Mouse (Mus musculus) liver, adult (tissue): ENCODE results near the gene Olfr671.

Experiments
- GATA4 ChIP-seq: IDR thresholded peaks from 2 replicates; pipeline ENCODE4 v1.6.1; 2014; ENCODE audit warnings: mild to moderate bottlenecking, low read length; ENCODE audit not compliant: insufficient replicate concordance

Gene Olfr671

DNA sequence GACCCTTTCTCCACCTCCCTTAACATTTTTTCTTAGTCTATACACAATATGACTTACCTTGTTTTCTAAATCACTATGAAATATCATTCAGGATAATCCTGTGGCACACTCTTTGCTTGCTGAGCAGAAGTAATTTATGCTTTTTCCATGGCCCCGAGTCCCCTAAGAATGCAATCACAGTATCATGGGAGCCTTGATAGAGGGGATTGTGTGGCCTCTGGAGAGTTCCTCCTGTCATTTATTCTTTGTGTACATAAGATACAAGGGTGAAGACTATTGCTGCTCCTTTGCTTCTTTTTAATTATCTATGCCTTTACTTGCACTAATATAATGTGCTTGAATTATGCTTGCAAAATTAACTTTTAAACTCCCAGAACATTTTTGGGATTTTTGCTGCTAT, at the start of gene Olfr671:
TSS of gene Olfr671 (minus strand) at position 101 of the 400 bp plus-strand sequence.
- TF ChIP-seq GATA4, result no peak

DNA sequence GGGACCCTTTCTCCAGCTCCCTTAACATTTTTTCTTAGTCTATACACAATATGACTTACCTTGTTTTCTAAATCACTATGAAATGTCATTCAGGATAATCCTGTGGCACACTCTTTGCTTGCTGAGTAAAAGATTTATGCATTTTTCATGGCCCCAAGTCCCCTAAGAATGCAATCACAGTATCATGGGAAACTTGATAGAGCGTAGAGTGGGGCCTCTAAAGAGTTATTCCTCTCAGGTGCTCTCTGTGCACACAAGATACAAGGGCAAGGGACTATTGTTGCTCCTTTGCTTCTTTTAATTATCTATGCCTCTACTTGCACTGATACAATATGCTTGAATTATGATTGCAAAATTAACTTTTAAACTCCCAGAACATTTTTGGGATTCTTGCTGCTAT, 49.4 kb upstream of the Olfr671 start, which contains the start of gene Olfr675:
TSS of gene Olfr675 (minus strand) at position 101 of the 400 bp plus-strand sequence.
- TF ChIP-seq GATA4, result no peak

DNA sequence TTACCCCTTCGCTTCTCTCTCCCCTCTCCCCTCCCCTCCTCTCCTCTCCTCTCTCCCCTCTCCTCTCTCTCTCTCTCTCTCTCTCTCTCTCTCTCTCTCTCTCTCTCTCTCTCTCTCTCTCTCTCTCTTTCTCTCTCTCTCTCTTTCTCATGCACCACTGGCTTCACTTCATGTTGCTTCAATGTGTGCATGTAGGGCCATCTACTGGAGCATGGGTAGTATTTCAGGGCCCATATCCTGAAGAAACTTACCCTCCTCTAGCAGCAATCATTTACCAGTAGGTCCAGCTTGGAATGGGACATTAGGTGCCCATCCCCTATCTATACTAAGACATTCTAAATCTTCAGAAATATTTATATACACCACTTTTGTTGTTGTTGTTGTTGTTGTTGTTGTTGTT, 43.6 kb upstream of the Olfr671 start:
- no peak for TF ChIP-seq GATA4

DNA sequence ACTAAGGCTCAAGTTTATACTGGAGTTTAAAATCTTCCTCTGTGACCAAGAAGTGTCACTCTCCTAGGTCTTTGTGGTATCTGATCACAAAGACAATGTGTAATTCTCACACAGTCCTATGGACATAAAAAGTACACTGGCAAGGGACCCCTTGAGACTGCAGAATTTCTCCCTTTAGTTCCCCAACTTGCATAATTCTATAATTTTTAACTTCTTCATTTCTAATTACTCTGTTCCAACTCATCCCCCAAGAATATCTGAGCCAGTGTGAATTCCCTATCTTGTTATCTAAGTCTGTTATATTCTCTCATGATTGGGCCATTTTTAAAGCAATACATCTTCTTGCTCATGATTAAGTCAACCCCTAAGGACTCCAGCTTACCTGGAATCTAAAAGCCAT, 23.0 kb upstream of the Olfr671 start, which contains the start of gene Olfr672:
TSS of gene Olfr672 (minus strand) at position 101 of the 400 bp plus-strand sequence.
- no peak for TF ChIP-seq GATA4

DNA sequence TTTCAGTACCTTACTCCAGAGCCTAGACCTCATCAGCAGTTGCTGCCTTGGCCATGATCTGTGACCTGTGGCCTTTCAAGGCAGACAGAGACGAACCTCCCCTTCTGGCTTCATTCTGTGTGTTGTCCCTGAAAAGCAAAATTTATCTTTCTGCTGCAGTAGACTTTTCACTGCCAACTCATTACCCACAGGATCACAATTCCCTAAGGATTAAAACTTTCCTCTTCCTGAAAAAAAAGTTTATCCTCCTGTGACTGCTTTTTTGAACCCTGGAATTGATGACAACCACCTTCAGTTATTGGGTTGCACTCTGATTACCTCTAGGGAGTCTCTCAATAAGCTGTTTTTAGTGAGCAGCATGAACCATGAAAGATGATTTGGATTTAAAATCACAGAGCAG, 16.4 kb downstream of the Olfr671 start, which contains the start of gene Olfr670:
TSS of gene Olfr670 (minus strand) at position 101 of the 400 bp plus-strand sequence.
- TF ChIP-seq GATA4, result no peak

DNA sequence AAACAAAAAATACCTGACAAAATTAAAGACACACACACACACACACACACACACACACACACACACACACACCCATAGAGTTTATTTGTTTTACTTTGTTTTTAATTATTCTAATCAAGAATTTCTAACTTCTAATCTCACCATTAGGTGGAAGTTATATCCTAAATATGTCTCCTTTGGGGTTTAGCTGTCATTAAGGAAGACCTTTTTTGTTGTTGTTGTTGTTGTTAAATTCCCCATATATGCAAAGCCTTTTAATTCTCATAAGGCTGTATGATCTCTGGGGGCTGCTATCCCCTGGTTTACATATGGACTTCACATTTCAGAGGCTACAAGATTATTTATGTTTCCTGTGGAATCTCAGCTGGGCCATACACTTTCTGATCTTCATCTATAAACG, 45.0 kb downstream of the Olfr671 start, which contains the start of gene Olfr669:
TSS of gene Olfr669 (plus strand) at position 301 of the 400 bp plus-strand sequence.
- no peak for TF ChIP-seq GATA4

DNA sequence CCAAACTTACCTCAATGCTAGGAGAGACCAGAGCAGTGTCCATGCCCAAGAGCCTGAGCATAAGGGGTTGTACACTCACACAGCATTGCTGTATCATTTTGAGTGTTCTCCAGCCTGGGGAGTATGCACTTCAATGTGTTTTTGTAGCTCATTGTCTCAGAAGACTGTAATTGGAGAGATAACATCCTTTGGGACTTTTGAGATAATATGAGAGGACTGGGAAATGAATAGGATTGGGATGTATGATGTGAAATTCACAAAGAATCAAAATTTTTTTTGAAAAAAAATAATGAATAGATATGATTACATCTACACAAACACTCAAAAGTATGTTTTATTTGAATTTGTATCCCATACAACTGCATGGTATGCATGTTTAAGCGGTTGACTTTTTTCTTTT, 51.0 kb downstream of the Olfr671 start, which contains the start of gene Olfr668:
TSS of gene Olfr668 (minus strand) at position 101 of the 400 bp plus-strand sequence.
- TF ChIP-seq GATA4, result no peak
